Mouse (Mus musculus) hindbrain, embryonic 10.5 days (tissue): ENCODE measurements at regions not wholly inside any gene's neighbourhood (a gene's known extent, or its start where the extent isn't known, plus 50 kb on each side); places are given as distances from the start of the nearest gene placed in this dataset.

Experiments used
- DNase-seq: peaks from one replicate; pipeline ENCODE4 v3.0.0-alpha.2; 2017; ENCODE audit warnings: low spot score
- H3K27ac ChIP-seq: fragments of 300-500 bp; sonication (generic); 2 replicates; pipeline ENCODE4 v1.5.1; 2016; ENCODE audit warnings: mild to moderate bottlenecking, moderate library complexity
- H3K27me3 ChIP-seq: fragments of 300-500 bp; sonication (generic); 2 replicates; pipeline ENCODE4 v1.6.1; 2016; ENCODE audit warnings: mild to moderate bottlenecking; ENCODE audit not compliant: poor library complexity, insufficient read depth, severe bottlenecking
- H3K36me3 ChIP-seq: fragments of 300-500 bp; sonication (generic); 2 replicates; pipeline ENCODE4 v1.6.1; 2016; ENCODE audit warnings: mild to moderate bottlenecking, moderate library complexity
- H3K4me1 ChIP-seq: fragments of 300-500 bp; sonication (generic); replicated peaks from 2 replicates; pipeline ENCODE4 v1.6.1; 2016; ENCODE audit warnings: mild to moderate bottlenecking
- H3K4me3 ChIP-seq: fragments of 300-500 bp; sonication (generic); 2 replicates; pipeline ENCODE4 v1.5.1; 2016; ENCODE audit warnings: mild to moderate bottlenecking, moderate library complexity
- H3K9me3 ChIP-seq: fragments of 300-500 bp; sonication (generic); 2 replicates; pipeline ENCODE4 v1.6.1; 2016; ENCODE audit warnings: mild to moderate bottlenecking, moderate library complexity
- WGBS: fragments of 180-500 bp; shearing (Covaris S2); methylation state at CpG from one replicate; pipeline ENCODE4 v1.1.7; 2016; 5-methylcytosine and 5-hydroxymethylcytosine counted together

DNA sequence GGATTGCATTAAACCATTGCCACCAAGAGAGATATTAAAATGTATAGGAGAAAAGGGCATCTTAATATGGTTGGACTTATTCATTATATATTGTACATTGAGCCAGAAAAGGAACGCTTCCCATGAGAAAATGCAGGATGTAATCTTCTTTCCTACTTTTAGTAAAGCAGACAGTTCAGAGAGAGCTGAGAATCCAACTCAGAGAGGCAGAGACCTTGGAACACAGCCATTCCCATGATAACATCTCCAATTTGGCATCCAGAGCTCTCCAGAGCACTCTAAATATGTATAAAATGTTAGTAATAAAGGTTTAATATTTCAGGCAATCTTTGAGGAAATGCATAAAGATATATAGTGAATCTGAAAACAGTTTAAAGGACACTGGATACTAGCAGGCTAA lies 199.3 kb upstream of the Asb5 start:
- Histone ChIP-seq H3K9me3 (no peaks in the 10 kb centered on the region), H3K4me3 (no peak overlapping the region), H3K27ac (no peak overlapping the region), H3K4me1 (no peaks in the 10 kb centered on the region), H3K27me3 (no peaks in the 10 kb centered on the region), H3K36me3 (no peaks in the 10 kb centered on the region)
- 95% methylated on average over 1 of the region's 1 CpGs for WGBS
- no peak for DNase-seq

DNA sequence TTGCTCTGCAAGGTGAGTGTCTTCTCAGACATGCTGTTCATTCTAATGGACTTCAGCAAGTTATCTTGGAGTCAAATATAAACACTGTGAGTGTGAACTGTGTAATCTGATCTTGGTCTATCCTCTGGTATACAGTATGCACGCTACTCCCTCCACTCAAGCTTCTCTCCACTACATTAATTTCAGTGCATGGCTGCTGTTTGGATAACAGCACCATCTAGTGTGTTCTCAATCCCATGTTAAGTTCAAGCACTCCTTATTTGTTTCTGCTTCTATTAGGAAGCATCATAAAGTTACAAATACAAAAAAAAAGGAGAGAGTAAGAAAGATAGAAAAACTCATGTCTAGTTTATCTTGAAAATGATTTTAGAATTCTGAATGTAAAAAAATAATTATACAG lies 197.5 kb upstream of the Asb5 start:
- Histone ChIP-seq H3K4me3 (no peak overlapping the region), H3K4me1 (no peaks in the 10 kb centered on the region), H3K27me3 (no peaks in the 10 kb centered on the region), H3K36me3 (no peaks in the 10 kb centered on the region), H3K27ac (no peak overlapping the region), H3K9me3 (no peaks in the 10 kb centered on the region)
- DNase-seq, result no peak
- 60% methylated on average over 1 of the region's 1 CpGs for WGBS

DNA sequence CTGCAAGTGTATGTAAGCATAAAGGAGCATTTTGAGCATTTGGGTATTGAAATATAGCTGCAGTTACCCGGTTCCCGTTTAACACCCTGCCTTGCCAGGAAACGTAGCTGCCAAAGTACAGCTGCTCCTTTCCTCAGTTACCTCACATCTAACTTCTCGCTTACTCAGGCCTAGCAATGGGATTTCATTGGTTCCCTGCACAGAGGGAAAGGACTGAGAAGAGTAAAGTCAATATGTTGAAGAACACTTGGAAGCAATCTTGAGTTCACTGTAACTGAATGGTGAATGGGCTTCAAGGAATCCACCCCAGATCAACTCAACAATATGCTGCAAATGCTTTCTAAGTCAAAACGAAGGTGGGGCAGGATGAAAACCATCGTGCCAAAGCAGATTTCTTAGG lies 178.3 kb upstream of the Asb5 start:
- Histone ChIP-seq H3K4me3 (no peak overlapping the region), H3K27me3 (no peaks in the 10 kb centered on the region), H3K36me3 (no peaks in the 10 kb centered on the region), H3K9me3 (no peaks in the 10 kb centered on the region), H3K27ac (no peak overlapping the region), H3K4me1 (no peaks in the 10 kb centered on the region)
- no peak for DNase-seq
- WGBS, result 85% methylated on average over 6 of the region's 6 CpGs

GRCm38 (mm10) chr8:54361716-54362115 lies 167.7 kb upstream of the Asb5 start:
- no peaks in the 10 kb centered on the region for H3K4me1 ChIP-seq
- no peak for DNase-seq
- 76% methylated on average over 3 of the region's 3 CpGs for WGBS

GRCm38 (mm10) chr8:54370501-54370900 lies 158.9 kb upstream of the Asb5 start:
- Histone ChIP-seq H3K27me3 (no peaks in the 10 kb centered on the region), H3K9me3 (no peaks in the 10 kb centered on the region), H3K36me3 (no peaks in the 10 kb centered on the region), H3K27ac (no peak overlapping the region), H3K4me3 (no peak overlapping the region), H3K4me1 (peaks cover 3% of the 10 kb centered on the region; the same call in 1 of the 2 replicates)
- 87% methylated on average over 4 of the region's 4 CpGs for WGBS
- DNase-seq, result no peak

More at GRCm38 (mm10) chr8:54361716-54362115, 167.7 kb upstream of the Asb5 start:
- no peak overlapping the region for H3K27ac ChIP-seq
- H3K9me3 ChIP-seq, result no peaks in the 10 kb centered on the region
- no peak overlapping the region for H3K4me3 ChIP-seq
- H3K36me3 ChIP-seq, result no peaks in the 10 kb centered on the region
- H3K27me3 ChIP-seq, result no peaks in the 10 kb centered on the region

DNA sequence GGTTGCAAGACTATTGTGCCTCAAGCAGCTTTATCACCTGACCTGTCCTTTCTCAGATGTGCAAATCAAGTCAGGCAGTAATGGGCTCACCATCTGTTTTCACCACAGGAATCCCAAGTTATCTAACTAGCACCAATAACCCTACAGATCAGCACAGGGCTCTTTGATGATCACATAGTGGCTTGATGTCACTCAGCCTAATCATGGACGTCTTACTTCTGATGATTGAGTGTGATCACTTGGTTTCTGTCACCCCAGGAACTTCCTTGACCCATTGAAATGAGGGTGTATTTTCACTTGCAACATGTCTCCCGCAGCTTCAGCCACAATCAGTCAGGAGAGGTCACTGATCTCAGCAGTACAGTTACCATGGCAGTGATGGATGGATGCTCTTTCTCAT lies 158.3 kb upstream of the Asb5 start:
- no peak overlapping the region for H3K4me3 ChIP-seq
- peak; percentile 5 for DNase-seq
- no peaks in the 10 kb centered on the region for H3K9me3 ChIP-seq
- H3K36me3 ChIP-seq, result no peaks in the 10 kb centered on the region
- no peak overlapping the region for H3K27ac ChIP-seq
- H3K27me3 ChIP-seq, result no peaks in the 10 kb centered on the region
- H3K4me1 ChIP-seq, result peaks cover 3% of the 10 kb centered on the region; the same call in 1 of the 2 replicates
- 30% methylated on average over 2 of the region's 2 CpGs for WGBS

DNA sequence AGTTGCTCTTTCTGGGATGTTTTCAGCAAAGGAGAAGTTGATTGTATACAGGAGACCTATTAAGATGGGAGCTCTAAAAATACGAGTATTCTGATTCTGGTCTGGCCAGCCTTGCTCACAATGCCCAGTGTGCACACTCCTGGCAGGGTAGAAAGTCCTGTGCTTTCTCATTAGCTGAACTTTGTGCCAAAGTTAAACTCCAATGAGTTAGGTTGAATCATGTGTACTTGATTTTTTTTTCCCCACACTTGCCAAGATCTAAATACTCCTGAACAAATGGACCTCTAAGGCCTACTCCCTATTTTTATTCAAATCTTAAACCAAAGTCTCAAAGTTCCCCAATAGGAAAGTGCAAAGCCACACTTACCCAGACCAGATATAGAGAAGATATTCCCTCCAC lies 156.5 kb upstream of the Asb5 start:
- no peak overlapping the region for H3K4me3 ChIP-seq
- H3K9me3 ChIP-seq, result no peaks in the 10 kb centered on the region
- H3K27ac ChIP-seq, result no peak overlapping the region
- H3K4me1 ChIP-seq, result peaks cover 3% of the 10 kb centered on the region; the same call in 1 of the 2 replicates
- no peak for DNase-seq
- H3K36me3 ChIP-seq, result no peaks in the 10 kb centered on the region
- H3K27me3 ChIP-seq, result no peaks in the 10 kb centered on the region
- 76% methylated on average over 1 of the region's 1 CpGs for WGBS

GRCm38 (mm10) chr8:54375373-54376098 lies 153.8 kb upstream of the Asb5 start:
- 94% methylated on average over 3 of the region's 3 CpGs for WGBS
- Histone ChIP-seq H3K9me3 (no peaks in the 10 kb centered on the region), H3K4me1 (peaks cover 3% of the 10 kb centered on the region; the same call in 1 of the 2 replicates), H3K27ac (no peak overlapping the region), H3K27me3 (no peaks in the 10 kb centered on the region), H3K4me3 (no peak overlapping the region), H3K36me3 (no peaks in the 10 kb centered on the region)
- DNase-seq, result no peak

GRCm38 (mm10) chr8:54380191-54380590 lies 149.2 kb upstream of the Asb5 start:
- no peak for DNase-seq
- Histone ChIP-seq H3K36me3 (no peaks in the 10 kb centered on the region), H3K27me3 (no peaks in the 10 kb centered on the region), H3K27ac (no peak overlapping the region), H3K4me1 (no peaks in the 10 kb centered on the region), H3K9me3 (no peaks in the 10 kb centered on the region), H3K4me3 (no peak overlapping the region)
- 70% methylated on average over 2 of the region's 2 CpGs for WGBS

- H3K4me3 ChIP-seq, result no peak overlapping the region
- H3K4me1 ChIP-seq, result no peaks in the 10 kb centered on the region
- no peak for DNase-seq
- no peaks in the 10 kb centered on the region for H3K9me3 ChIP-seq
- no peak overlapping the region for H3K27ac ChIP-seq
- H3K36me3 ChIP-seq, result no peaks in the 10 kb centered on the region
- no peaks in the 10 kb centered on the region for H3K27me3 ChIP-seq
These were observed 136.5 kb upstream of the Asb5 start for GRCm38 (mm10) chr8:54392866-54393265.

DNA sequence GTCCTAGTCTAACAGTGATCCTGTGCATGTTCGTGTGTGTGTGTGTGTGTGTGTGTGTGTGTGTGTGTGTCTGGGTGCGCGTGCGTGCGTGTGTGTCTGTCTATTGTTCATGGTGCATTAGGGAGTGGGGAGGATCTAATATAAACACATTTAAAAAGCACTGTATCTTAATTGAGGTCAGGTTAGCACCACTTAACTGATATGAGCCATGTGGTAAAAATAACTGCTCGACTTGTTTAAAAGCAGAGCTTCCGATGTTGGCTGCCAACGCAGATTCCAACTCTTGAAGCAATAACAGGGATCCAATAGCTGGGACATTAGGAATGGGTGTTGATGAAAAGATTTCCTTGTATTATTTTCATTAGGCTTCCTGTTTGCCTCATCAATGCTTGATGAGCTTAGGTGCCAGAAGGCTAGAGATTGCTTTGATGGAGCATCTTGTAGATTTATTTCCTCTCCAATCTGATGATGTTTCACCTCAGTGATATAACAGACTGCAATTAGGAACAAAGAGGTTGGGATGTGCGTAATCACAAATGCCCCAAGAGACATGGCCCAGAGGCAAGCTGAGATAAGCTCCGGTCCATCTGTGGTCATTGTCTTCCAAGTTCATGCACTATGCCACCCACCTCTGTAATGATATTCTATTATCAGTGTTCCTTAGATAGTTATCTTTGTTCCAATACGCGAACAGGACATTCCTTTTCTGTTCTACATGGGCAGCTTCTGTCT lies 135.7 kb upstream of the Asb5 start:
- no peak overlapping the region for H3K27ac ChIP-seq
- no peaks in the 10 kb centered on the region for H3K36me3 ChIP-seq
- no peak overlapping the region for H3K4me3 ChIP-seq
- DNase-seq, result no peak
- no peaks in the 10 kb centered on the region for H3K9me3 ChIP-seq
- H3K27me3 ChIP-seq, result no peaks in the 10 kb centered on the region
- WGBS, result 88% methylated on average over 12 of the region's 12 CpGs
- H3K4me1 ChIP-seq, result no peaks in the 10 kb centered on the region

- Histone ChIP-seq H3K36me3 (no peaks in the 10 kb centered on the region), H3K27me3 (no peaks in the 10 kb centered on the region), H3K27ac (no peak overlapping the region), H3K9me3 (no peaks in the 10 kb centered on the region), H3K4me3 (no peak overlapping the region), H3K4me1 (no peaks in the 10 kb centered on the region)
- DNase-seq, result no peak
- 85% methylated on average over 2 of the region's 2 CpGs for WGBS
These were observed 123.7 kb upstream of the Asb5 start for GRCm38 (mm10) chr8:54405723-54406122.

GRCm38 (mm10) chr8:54414092-54414799 lies 115.1 kb upstream of the Asb5 start:
- no peak for DNase-seq
- 79% methylated on average over 4 of the region's 4 CpGs for WGBS
- Histone ChIP-seq H3K4me1 (no peaks in the 10 kb centered on the region), H3K36me3 (no peaks in the 10 kb centered on the region), H3K27ac (no peak overlapping the region), H3K9me3 (no peaks in the 10 kb centered on the region), H3K27me3 (no peaks in the 10 kb centered on the region), H3K4me3 (no peak overlapping the region)
